Mouse (Mus musculus): Measurements from ENCODE around the gene Vmn1r40. TPM values are rescaled to one million over a fixed set of nuclear protein-coding genes. Genes with fewer than 3 reads are reported as not detected.
A peak's percentile ranks its signal among the peaks of the same experiment; 100 is the strongest.

Gene Vmn1r40
- polyA plus RNA-seq, 1 experiment from 2014 or later = not detected

- Histone ChIP-seq H3K36me3 (replicated peaks; ENCODE audit: control insufficient read depth, insufficient read depth) (peaks cover 18% of the 10 kb centered on the region), H3K9me3 (ENCODE audit: control insufficient read depth, low read length) (no peaks in the 10 kb centered on the region), H3K4me2 (replicated peaks) (no peak overlapping the region), H3K27ac (no peak overlapping the region), H3K27me3 (ENCODE audit: control insufficient read depth, insufficient read depth, low read length) (no peaks in the 10 kb centered on the region), H3K4me1 (replicated peaks; ENCODE audit: control insufficient read depth, insufficient read depth, low read length) (no peaks in the 10 kb centered on the region), H3K9ac (no peak overlapping the region), H3K4me3 (replicated peaks; ENCODE audit: low read length) (no peak overlapping the region)
- DNase-seq (ENCODE audit: low spot score) (no peak), ATAC-seq (ENCODE audit: low FRiP score) (no peak)
- WGBS = 80% methylated on average over 6 of the region's 6 CpGs
Measured at GRCm38 (mm10) chr6:89671431-89671830, 35.9 kb upstream of the Vmn1r40 start.

GRCm38 (mm10) chr6:89672641-89673040, 34.7 kb upstream of the Vmn1r40 start:
- no peak for ATAC-seq (ENCODE audit: low FRiP score)
- H3K36me3 ChIP-seq (replicated peaks; ENCODE audit: control insufficient read depth, insufficient read depth) = peaks cover 19% of the 10 kb centered on the region
- peak; percentile 52 for DNase-seq (ENCODE audit: low spot score)
- no peak overlapping the region for H3K4me2 ChIP-seq (replicated peaks)
- no peak overlapping the region for H3K4me3 ChIP-seq (replicated peaks; ENCODE audit: low read length)
- H3K27me3 ChIP-seq (ENCODE audit: control insufficient read depth, insufficient read depth, low read length) = no peaks in the 10 kb centered on the region
- H3K9ac ChIP-seq = no peak overlapping the region
- no peaks in the 10 kb centered on the region for H3K4me1 ChIP-seq (replicated peaks; ENCODE audit: control insufficient read depth, insufficient read depth, low read length)
- 88% methylated on average over 7 of the region's 7 CpGs for WGBS
- no peak overlapping the region; the same call in 1 of the 2 replicates for H3K27ac ChIP-seq
- no peaks in the 10 kb centered on the region for H3K9me3 ChIP-seq (ENCODE audit: control insufficient read depth, low read length)

GRCm38 (mm10) chr6:89673135-89673780, 34.1 kb upstream of the Vmn1r40 start:
- no peaks in the 10 kb centered on the region for H3K9me3 ChIP-seq (ENCODE audit: control insufficient read depth, low read length)
- no peak overlapping the region for H3K9ac ChIP-seq
- no peaks in the 10 kb centered on the region for H3K4me1 ChIP-seq (replicated peaks; ENCODE audit: control insufficient read depth, insufficient read depth, low read length)
- H3K36me3 ChIP-seq (replicated peaks; ENCODE audit: control insufficient read depth, insufficient read depth) = peaks cover 19% of the 10 kb centered on the region
- DNase-seq (ENCODE audit: low spot score) = no peak
- H3K27me3 ChIP-seq (ENCODE audit: control insufficient read depth, insufficient read depth, low read length) = no peaks in the 10 kb centered on the region
- H3K4me2 ChIP-seq (replicated peaks) = no peak overlapping the region
- ATAC-seq (ENCODE audit: low FRiP score) = peak; percentile 49; the same call in 1 of the 2 replicates
- no peak overlapping the region for H3K4me3 ChIP-seq (replicated peaks; ENCODE audit: low read length)
- H3K27ac ChIP-seq = no peak overlapping the region; the same call in 1 of the 2 replicates
- WGBS = 80% methylated on average over 11 of the region's 11 CpGs

- Histone ChIP-seq H3K9me3 (ENCODE audit: control insufficient read depth, low read length) (no peaks in the 10 kb centered on the region), H3K27me3 (ENCODE audit: control insufficient read depth, insufficient read depth, low read length) (no peaks in the 10 kb centered on the region), H3K4me2 (replicated peaks) (no peak overlapping the region), H3K36me3 (replicated peaks; ENCODE audit: control insufficient read depth, insufficient read depth) (peaks cover 16% of the 10 kb centered on the region), H3K4me1 (replicated peaks; ENCODE audit: control insufficient read depth, insufficient read depth, low read length) (no peaks in the 10 kb centered on the region), H3K9ac (no peak overlapping the region), H3K4me3 (replicated peaks; ENCODE audit: low read length) (no peak overlapping the region), H3K27ac (no peak overlapping the region)
- DNase-seq (ENCODE audit: low spot score) (no peak), ATAC-seq (ENCODE audit: low FRiP score) (no peak)
- WGBS = 68% methylated on average over 4 of the region's 4 CpGs
Measured at GRCm38 (mm10) chr6:89678522-89678921, 28.8 kb upstream of the Vmn1r40 start.

GRCm38 (mm10) chr6:89679291-89679835, 28.0 kb upstream of the Vmn1r40 start:
- no peaks in the 10 kb centered on the region for H3K27me3 ChIP-seq (ENCODE audit: control insufficient read depth, insufficient read depth, low read length)
- H3K27ac ChIP-seq = no peak overlapping the region
- no peaks in the 10 kb centered on the region for H3K9me3 ChIP-seq (ENCODE audit: control insufficient read depth, low read length)
- no peaks in the 10 kb centered on the region for H3K4me1 ChIP-seq (replicated peaks; ENCODE audit: control insufficient read depth, insufficient read depth, low read length)
- peaks cover 15% of the 10 kb centered on the region for H3K36me3 ChIP-seq (replicated peaks; ENCODE audit: control insufficient read depth, insufficient read depth)
- H3K9ac ChIP-seq = no peak overlapping the region
- ATAC-seq (ENCODE audit: low FRiP score) (peak; percentile 60; the same call in 1 of the 2 replicates), DNase-seq (ENCODE audit: low spot score) (peak; percentile 88)
- 18% methylated on average over 10 of the region's 10 CpGs for WGBS
- H3K4me2 ChIP-seq (replicated peaks) = no peak overlapping the region
- no peak overlapping the region for H3K4me3 ChIP-seq (replicated peaks; ENCODE audit: low read length)

GRCm38 (mm10) chr6:89680155-89680554, 27.2 kb upstream of the Vmn1r40 start:
- Histone ChIP-seq H3K4me2 (replicated peaks) (no peak overlapping the region), H3K27me3 (ENCODE audit: control insufficient read depth, insufficient read depth, low read length) (no peaks in the 10 kb centered on the region), H3K9ac (no peak overlapping the region), H3K4me1 (replicated peaks; ENCODE audit: control insufficient read depth, insufficient read depth, low read length) (no peaks in the 10 kb centered on the region), H3K4me3 (replicated peaks; ENCODE audit: low read length) (no peak overlapping the region), H3K36me3 (replicated peaks; ENCODE audit: control insufficient read depth, insufficient read depth) (peaks cover 7% of the 10 kb centered on the region; the same call in 1 of the 2 replicates), H3K27ac (no peak overlapping the region), H3K9me3 (ENCODE audit: control insufficient read depth, low read length) (no peaks in the 10 kb centered on the region)
- ATAC-seq (ENCODE audit: low FRiP score) = peak; percentile 55
- DNase-seq (ENCODE audit: low spot score) = peak; percentile 86
- 10% methylated on average over 8 of the region's 8 CpGs for WGBS

- Histone ChIP-seq H3K9ac (no peak overlapping the region), H3K4me1 (replicated peaks; ENCODE audit: control insufficient read depth, insufficient read depth, low read length) (no peaks in the 10 kb centered on the region), H3K27ac (no peak overlapping the region), H3K4me3 (replicated peaks; ENCODE audit: low read length) (no peak overlapping the region), H3K9me3 (ENCODE audit: control insufficient read depth, low read length) (no peaks in the 10 kb centered on the region), H3K4me2 (replicated peaks) (no peak overlapping the region), H3K27me3 (ENCODE audit: control insufficient read depth, insufficient read depth, low read length) (no peaks in the 10 kb centered on the region), H3K36me3 (replicated peaks; ENCODE audit: control insufficient read depth, insufficient read depth) (no peaks in the 10 kb centered on the region)
- peak; percentile 57 for DNase-seq (ENCODE audit: low spot score)
- 62% methylated on average over 1 of the region's 1 CpGs for WGBS
- ATAC-seq (ENCODE audit: low FRiP score) = no peak
Measured at GRCm38 (mm10) chr6:89684231-89684630, 23.1 kb upstream of the Vmn1r40 start.

- H3K9me3 ChIP-seq (ENCODE audit: control insufficient read depth, low read length) = no peaks in the 10 kb centered on the region
- H3K36me3 ChIP-seq (replicated peaks; ENCODE audit: control insufficient read depth, insufficient read depth) = no peaks in the 10 kb centered on the region
- H3K4me3 ChIP-seq (replicated peaks; ENCODE audit: low read length) = no peak overlapping the region
- no peak for DNase-seq (ENCODE audit: low spot score)
- no peaks in the 10 kb centered on the region for H3K27me3 ChIP-seq (ENCODE audit: control insufficient read depth, insufficient read depth, low read length)
- no peak overlapping the region for H3K4me2 ChIP-seq (replicated peaks)
- WGBS = 85% methylated on average over 1 of the region's 1 CpGs
- no peak for ATAC-seq (ENCODE audit: low FRiP score)
- H3K27ac ChIP-seq = no peak overlapping the region
- no peaks in the 10 kb centered on the region for H3K4me1 ChIP-seq (replicated peaks; ENCODE audit: control insufficient read depth, insufficient read depth, low read length)
- no peak overlapping the region for H3K9ac ChIP-seq
Measured at GRCm38 (mm10) chr6:89687100-89687499, 20.2 kb upstream of the Vmn1r40 start.

GRCm38 (mm10) chr6:89706624-89707023, 716 bp upstream of the Vmn1r40 start:
- ATAC-seq (ENCODE audit: low FRiP score) (no peak), DNase-seq (ENCODE audit: low spot score) (no peak)
- Histone ChIP-seq H3K9me3 (ENCODE audit: control insufficient read depth, low read length) (no peaks in the 10 kb centered on the region), H3K4me3 (replicated peaks; ENCODE audit: low read length) (no peak overlapping the region), H3K4me1 (replicated peaks; ENCODE audit: control insufficient read depth, insufficient read depth, low read length) (no peaks in the 10 kb centered on the region), H3K9ac (no peak overlapping the region), H3K36me3 (replicated peaks; ENCODE audit: control insufficient read depth, insufficient read depth) (no peaks in the 10 kb centered on the region), H3K27ac (no peak overlapping the region), H3K4me2 (replicated peaks) (no peak overlapping the region), H3K27me3 (ENCODE audit: control insufficient read depth, insufficient read depth, low read length) (no peaks in the 10 kb centered on the region)
- 87% methylated on average over 2 of the region's 2 CpGs for WGBS
